Mouse (Mus musculus) bone marrow macrophage, adult 2 months (primary cell): ENCODE results near the gene Btnl1.

Experiments used
- CTCF ChIP-seq: IDR thresholded peaks from 2 replicates; pipeline ENCODE4 v1.5.1; 2012; ENCODE audit warnings: low read depth, mild to moderate bottlenecking, low read length, moderate library complexity
- POLR2A ChIP-seq: IDR thresholded peaks from 2 replicates; pipeline ENCODE4 v1.6.1; 2012; ENCODE audit warnings: mild to moderate bottlenecking, low read depth, low read length, borderline replicate concordance

DNA sequence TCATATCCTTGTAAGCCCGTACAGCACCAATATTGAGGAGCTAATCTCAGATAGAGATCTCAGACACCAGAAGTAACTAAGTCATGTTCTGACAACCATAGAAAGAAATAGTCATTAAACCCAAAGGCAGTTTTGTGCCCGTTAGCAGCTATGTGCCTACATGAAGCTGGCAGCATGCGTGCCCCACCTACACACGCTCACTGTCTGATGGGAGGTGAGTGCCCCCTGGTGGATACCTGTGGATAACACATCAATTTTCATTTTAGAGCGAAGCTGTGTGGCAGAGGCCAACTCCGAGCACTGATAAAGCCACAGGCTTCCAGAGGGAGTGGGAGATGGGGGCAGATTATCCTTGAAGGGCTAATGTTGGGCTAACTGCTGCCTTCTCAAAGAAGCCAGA lies 34.2 kb downstream of the Btnl1 start:
- TF ChIP-seq POLR2A (no peak), CTCF (peak; percentile 82)
